Mouse (Mus musculus): ENCODE measurements at regions not wholly inside any gene's neighbourhood (a gene's known extent, or its start where the extent isn't known, plus 50 kb on each side); places are given as distances from the start of the nearest gene placed in this dataset.

DNA sequence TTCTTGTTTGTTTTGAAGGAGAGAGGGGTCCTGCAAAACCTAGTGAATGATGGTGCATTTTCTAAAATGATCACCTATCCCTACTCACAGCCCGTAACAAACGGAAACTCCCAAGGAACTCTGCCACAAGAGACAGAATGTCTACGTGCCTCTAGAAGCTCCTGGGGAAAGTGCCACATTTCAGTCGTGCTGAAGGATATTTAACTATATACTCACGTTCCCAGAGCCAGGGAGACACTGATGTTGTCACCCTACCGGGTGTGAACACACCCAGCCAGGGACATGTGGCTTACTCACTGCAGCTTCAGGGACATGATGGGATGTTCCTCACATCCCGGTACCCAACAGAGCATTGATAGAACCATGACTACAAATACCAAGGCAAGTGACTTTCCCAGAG lies 456.7 kb downstream of the Irx1 start:
- no peak for DNase-seq (ENCODE audit: low spot score in 2 of 2)

DNA sequence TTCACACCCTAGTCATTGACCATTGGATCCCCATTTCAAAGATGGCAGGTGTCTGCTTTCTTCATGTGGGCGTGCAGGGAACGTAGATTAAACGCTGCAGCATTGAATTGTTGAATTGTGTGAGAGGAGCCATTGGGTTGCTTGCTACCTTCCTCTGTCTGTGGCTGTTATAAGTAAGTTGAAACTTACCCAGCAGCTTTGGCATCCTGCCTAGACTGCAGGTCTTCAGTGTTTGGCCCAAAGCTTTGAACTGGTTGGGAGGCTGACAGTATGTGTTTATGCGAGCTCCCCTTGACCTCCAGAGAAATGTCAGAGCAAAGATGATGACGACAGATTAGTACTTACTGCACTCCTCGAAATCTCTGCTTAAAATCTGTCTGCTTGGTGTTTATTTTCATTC lies 473.8 kb downstream of the Irx1 start:
- no peak for DNase-seq (ENCODE audit: low spot score in 2 of 2)

DNA sequence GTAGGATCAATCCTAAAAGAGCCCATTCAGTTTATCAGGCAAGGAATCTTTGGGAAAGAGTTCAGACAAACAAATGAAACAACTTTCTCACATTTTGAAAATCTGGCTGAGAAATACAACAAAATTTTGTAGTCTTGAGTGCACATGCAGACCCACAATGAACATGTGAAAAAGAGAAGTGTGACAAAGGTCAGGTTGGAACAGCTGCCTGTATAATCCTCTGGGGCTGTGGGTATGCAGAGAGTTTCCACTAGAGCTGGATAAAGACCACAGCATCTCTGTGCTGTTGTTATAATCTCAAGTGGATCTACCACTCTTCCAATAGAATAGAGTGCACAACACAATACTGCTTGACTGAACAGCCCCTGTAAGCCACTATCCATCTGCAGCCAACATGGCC lies 482.3 kb downstream of the Irx1 start:
- no peak for DNase-seq (ENCODE audit: low spot score in 2 of 2)

DNA sequence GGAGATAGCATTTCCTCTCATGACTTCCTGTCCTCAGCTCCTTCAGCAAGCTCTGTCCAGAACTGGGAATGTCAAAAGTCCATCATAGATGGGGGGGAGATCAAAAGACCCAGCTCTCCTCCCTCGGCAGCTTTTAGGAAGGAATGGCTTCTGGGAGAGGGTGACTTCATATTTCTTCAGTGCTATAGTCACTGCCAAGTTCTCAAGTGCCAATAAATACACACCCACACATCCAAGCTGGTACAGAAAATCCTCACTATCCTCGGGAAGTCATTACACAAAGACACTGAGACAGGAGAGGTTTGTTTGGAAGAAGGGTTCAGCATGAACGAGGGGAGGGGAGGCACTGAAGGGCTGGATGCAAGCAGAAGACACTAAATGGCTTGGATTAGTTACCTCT lies 502.0 kb downstream of the Irx1 start:
- no peak for DNase-seq (ENCODE audit: low spot score in 2 of 2)

DNA sequence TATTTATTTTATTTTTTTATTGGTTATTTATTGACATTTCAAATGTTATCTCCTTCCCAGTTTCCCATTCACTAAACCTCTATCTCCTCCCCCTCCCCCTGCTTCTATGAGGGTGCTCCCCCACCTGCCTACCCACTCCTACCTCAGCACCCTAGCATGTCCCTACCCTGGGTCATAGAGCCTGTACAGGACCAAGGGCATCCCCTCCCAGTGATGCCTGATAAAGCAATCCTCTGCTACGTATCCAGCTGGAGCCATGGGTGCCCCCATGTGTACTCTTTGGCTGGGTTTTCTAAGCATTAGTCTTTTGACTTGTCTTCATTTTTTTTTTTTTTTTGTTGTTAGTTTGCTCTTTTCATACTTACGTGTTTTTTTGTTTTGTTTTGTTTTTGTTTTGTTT lies 502.9 kb downstream of the Irx1 start:
- DNase-seq (ENCODE audit: low spot score in 2 of 2): no peak

DNA sequence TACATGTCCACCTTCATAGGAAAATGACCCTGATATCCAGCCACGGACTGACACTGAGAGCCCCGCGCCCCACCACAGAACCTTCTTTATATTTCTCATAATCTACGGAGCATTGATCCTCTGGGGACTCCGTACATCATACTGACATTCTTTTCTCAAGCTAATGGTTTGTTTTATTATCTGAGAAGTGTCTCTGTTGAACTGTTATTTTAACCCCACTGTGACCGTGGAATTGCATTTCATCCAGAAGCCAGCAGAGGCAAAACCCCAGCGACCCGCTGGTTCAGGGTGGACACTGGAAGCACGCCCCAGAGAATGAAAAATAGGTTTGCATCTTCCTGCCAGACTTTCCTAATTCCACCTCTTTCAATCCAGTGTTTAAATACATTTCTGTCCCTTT lies 503.4 kb downstream of the Irx1 start:
- DNase-seq (ENCODE audit: low spot score in 2 of 2): no peak

DNA sequence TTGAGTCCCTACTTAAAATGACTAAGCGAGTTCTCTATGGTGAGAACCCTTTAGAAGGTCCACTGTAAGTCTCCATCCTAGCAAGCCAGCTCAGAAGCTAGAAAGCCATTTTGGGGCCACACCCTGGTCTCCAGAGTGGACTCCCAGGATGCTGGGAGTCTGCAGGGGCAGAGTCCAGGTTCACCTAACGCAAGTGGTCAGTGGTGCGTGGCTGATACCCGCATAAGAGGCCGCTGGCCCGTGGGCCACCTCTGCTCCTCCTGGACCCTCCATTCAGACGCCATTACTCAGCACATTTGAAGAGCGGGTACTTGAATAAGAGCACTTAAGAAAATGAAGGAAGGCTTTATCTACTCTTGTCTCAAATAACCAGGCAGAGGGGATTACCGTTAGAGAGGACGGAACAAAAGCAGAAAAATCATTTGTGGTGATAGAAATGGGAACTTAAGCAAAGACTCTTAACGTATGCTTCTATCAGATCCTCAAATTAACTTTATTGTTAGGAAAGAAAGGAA lies 504.4 kb downstream of the Irx1 start:
- no peak for DNase-seq (ENCODE audit: low spot score in 2 of 2)

DNA sequence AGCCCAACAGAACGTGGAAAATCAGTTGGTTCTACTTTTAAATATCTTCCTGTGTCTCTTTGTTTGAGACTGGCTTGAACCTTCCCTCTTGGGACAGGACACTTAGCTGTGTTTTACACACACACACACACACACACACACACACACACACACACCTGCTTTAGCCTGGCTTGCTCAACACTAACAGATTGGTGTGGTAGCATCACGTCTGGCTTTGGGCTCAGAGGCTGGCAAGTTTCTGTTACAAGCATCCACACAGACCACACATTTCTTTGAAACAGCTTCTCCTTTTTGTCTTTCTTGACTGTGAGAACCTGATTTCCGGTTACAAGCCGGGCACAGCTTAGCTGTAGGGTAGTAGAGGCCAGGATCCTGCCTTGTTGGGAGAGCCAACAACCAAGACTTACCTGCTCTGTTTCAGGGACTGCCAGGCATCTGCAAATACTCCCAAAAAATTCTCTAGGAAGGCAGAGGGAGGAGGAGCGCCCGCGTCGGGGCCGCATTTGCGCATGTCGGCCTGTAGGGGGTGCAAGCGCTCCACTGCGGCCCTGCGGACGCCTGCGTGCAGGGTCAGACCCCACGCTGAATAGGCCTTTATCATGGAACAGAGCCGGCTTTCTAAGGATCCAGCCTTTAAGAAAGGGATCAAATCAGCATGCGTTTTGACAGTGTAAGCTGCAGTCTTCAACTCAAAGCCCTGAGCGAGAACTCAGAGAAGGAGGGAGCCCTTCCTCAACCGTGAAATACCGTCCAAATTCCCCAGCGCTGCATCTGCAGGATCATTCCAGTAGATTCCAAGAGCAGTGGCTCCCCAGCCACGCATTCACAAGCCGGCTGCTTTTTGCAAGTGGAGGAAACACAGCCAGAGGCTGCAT lies 505.2 kb downstream of the Irx1 start:
- peak; percentile 15 to 37 for DNase-seq (ENCODE audit: low spot score in 2 of 2)

DNA sequence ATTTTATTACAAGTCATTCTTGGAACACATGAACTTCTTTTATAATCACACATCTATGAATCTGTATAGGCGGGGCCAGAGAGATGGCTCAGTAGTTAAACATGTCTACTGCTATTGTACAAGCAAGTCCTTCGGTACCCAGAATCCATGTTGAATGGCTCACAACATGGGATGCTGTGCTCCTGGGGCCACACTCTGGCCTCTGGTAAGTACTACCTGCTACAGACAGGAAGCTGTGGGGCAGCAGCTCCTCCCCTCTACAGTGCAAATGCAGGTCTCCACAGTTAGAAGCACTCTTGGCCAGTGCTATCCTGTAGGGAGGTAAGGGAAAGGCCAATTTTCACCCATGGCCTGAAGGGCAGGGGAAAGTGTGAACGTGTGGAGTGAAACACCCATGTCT lies 506.0 kb downstream of the Irx1 start:
- DNase-seq (ENCODE audit: low spot score in 2 of 2): no peak

DNA sequence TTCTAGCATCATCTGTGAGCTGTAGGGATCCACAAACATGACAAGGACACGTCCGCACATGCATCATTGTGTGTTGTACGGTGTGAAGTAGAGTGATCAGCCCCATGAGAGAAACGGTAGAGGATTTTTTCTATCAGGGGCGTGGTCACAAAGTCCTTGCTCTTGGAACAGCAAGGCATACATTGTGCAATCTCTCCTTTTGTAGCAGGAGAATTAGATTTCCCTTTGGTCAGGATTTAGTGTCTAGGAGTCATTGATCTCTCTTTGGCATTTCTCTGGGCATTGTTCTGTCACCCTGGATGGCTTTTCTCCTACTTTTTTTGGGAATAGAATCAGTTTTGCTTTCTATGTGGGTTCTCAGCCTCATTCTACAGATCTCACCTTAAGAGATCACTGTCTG lies 511.3 kb downstream of the Irx1 start:
- no peak for DNase-seq (ENCODE audit: low spot score in 2 of 2)

DNA sequence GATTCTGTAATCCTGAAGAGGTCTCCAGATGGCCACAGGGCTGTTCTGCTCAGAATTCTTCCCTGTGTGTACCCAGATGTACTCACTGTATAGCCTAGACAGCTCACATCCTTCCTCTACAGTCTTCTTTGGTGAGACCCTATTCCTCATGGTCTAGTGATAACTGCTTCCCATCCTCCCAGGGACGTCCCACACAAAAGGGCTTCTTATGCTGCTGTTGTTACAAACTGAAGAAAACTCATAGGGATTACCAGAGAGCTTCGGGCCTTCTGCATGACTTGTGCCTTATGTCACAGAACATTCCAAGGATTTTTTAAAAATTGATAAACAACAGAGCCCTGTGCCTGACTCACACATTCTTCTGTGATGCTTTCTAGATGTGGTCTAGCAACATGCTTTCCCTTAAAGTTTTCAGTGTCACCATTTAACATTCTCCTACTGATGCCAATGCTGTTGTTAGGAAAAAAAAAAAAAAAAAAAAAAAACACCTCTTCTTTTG lies 525.9 kb downstream of the Irx1 start:
- DNase-seq (ENCODE audit: low spot score in 2 of 2): no peak

DNA sequence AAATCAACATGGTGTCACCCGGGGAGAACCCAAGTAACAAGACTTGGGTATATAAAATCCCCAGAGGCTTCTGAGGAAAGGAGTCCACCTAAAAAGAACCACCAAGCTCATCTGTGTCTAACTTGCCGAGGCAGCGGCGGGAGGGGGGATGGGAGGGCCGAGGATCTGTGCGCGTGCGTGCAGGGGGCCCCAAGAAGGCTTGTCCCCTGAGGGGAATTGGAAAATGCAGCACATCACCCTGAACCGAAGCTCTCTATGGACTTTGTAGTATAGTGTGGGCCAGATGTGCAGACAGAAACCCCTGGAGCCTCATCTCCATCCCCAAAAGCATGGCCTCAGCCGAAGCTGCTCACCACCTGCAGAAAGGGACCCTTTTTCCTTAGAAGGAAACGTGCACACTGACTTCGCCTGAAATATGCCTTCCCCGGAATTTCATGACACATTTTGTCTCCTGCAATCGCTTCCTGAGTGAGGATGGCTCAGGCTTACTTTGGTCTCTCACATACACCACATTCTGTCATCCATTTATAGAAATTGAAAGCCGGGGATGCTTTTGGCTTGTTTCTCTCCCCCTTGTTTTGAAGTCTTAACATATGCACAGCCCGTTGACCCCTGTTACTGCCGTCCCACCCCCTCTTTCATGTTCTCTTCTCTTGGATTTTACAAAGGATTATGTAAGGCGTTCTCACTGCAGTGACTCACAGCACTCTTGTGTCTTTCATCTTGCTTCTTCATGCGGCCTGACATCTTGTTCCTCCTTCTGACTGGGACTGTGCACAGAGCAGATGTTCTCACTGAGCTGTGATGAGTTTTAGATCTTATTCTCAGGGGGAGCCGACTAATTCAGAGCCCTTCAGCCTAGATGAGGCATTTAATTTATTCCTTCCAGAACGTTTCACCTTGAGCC lies 559.6 kb downstream of the Irx1 start:
- DNase-seq (ENCODE audit: low spot score in 2 of 2): no peak

DNA sequence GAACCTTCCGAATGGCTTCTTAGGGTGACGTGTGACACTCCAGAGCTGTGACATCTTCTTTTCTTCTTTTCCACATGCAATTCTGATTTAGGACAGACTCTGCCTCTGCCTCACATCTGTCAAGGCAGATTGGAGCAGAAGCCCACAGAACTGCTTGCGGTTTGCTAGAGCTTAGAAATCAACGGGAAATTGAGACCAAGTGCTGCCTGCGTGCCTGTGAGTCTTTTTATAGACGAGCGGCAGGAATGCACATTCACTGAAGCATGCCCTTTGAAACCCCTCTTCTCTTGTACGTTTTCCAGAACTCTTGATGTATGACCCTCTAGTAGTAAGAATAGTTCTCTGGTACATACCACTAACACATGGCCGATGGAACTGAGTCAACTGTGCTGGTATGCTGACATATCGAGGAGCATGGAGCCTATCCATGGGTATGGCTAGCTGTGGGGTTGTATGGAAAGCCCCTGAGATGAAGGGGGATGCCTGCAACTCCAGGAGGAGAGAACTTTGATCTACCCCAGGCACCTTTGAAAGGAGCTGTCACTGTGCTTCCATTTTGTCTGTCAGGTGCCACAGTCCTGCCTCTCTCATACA lies 552.2 kb upstream of the Adamts16 start:
- DNase-seq (ENCODE audit: low spot score in 2 of 2): no peak

DNA sequence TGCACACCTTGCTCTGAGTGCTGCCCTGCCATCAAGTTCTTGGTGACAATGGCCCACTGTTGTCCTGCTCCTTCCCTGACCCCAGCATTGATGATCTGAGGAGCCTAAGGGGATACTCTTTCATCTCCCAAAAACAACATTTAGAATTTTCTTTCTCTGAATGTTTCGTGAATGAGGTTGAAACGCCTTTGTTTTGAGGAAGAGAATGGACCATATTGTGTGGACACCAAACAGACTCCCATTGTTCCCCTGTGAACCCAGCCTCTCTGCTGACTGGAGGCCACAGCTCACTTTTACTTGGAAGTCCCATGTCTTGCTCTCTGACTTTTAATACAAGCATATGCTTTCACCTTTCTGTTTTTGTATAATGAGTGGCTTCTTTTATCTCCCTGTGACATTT lies 537.0 kb upstream of the Adamts16 start:
- no peak for DNase-seq (ENCODE audit: low spot score in 2 of 2)

DNA sequence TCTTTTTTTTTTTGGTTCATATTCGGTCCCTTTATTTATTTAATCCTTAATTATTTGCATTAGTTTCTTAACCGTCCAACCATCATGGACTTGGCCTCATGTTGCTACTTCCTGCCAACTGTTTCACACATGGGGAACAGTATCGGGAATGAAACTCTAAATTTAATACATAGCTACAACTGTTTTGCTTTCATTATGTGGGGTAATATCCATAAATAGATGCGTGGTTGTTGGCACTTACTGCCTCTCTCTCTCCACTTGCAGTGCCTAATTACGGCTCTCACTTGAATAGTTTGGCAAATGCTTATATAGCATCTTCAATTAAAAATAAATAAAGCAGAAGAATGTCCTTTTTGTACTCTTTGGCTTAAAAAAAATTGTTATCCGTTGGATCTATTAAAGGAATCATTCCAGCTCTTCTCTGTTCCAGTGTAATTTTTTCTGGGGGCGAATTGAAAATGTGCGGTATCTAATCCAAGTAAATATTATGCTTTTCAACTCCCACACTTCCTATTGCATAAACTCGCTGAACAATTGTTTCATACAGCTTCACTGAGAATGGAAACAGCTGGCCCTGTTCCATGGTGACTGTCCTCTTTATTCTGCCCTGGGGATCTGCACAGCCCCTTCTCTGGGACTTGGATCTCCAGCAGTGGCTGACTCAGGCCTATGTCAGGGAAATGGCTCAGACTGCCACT lies 534.4 kb upstream of the Adamts16 start:
- DNase-seq (ENCODE audit: low spot score in 2 of 2): peak; percentile 51 to 70

DNA sequence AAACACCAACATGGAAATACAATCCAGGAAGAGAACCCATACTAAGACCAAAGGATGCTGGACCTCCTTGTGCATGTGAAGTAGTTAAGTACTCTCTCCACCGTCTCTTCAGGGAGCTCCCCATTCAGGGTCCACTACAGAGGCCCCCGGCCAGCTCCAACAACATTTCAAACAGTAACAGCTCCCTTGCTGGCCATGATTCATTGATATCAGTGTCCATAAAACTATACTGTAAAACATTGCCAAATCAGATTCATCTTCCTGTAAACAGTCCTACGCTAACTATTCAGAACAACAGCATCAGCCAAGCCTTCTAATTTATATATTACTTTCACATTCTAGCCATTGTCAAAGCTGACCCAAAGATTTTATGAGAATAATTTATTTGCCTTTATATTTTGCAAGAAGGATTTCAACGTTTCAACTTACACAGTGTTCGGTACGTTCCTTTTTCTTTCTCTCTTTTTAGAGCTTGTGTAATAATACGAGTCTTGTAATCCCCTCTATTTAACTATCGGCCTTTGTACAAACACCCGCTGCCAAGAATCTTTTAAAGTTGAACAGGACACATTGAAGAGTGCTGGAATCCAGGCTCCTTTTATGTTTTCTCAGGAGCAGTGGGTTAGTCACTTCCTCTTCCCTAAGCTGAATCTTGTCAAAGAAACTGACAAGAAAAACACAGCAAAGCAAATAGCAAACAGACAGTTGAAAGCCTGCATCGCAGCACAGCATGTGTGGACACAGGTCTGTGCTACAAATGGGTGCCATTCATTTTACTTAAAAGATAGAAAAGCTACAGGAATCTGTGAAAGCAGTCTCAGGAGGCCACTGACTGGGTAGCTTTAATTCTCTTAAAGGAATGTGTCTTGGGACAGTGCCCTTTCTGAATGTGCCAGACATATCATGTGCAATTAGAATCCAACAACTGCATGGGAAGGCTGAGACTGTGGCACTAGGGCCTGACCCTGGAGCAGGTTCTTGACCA lies 531.4 kb upstream of the Adamts16 start:
- peak; percentile 10 to 41 for DNase-seq (ENCODE audit: low spot score in 2 of 2)

DNA sequence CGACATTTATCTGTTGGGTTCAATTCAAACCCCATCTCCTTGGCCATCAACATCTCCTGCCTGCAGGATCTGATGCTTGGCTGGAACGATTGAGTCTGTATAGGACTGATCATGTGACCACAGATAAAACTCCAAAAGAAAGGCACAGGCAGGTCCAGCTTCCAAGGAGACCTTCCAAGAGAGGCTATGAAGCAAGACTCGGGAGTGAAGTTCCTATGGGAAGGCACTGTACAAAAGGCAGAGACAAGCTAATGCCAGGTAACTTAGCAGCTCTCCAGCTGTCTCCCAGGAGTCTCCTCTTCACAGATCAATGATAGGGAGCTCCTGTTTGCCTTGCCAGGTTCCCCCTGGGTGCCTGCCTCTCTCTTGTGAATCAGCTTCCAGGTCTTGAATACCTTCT lies 528.2 kb upstream of the Adamts16 start:
- no peak for DNase-seq (ENCODE audit: low spot score in 2 of 2)

DNA sequence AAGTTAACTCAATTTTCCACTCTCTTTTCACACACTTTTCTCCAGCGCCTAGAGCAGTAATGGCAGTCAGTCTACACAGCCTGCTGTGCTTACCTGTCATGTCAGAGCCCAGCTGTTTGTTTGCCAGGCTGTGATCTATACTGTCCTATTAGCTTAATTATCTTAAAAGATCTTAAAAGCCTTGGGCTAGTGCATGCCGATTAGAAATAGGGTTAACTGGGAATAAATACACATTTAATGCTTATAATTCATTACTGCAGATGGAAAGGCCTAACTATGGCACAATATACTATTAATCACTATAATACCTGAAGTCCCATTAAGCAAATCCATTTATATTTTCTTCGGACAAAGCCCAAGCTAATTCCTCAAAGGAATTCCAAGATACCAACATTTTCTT lies 523.6 kb upstream of the Adamts16 start:
- DNase-seq (ENCODE audit: low spot score in 2 of 2): no peak

DNA sequence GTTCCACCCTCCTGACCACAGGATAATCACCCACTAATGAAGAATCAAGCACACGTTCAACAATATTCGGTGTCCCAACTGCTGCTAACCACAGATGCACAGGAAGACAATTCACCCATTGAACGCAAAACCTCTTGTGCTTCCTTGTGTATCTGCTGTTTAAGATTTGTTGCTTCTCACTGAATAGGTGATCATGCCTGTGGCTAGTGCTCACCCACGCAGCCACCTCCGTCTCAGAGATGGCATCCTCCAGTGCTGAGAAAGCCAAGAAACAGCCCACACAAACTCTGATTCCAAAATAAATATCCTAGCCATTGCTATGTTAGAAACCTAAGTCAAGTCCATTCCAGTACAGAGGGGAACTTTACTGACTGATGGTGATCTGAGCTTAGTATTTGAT lies 520.7 kb upstream of the Adamts16 start:
- no peak for DNase-seq (ENCODE audit: low spot score in 2 of 2)

DNA sequence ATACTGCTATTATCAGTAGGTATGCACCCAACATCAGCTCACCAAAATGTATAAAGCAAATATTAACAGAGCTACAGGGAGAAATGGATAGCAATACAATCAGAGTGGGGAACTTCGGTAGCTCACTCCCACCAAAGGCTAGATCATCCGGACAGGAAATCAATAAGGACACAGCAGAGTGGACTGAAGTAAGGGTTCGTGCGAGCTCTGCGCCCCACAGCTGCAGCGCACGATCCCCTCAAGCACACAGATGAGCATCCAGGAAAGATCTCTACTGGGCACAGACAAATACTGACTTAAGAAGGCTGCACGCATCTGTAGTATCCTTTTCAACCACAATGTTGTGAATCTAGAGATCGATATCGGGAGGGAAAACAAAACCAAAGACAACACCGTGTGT lies 517.5 kb upstream of the Adamts16 start:
- DNase-seq (ENCODE audit: low spot score in 2 of 2): no peak
